Mouse (Mus musculus): ENCODE data around the gene Paip2b. TPM values are rescaled to one million over a fixed set of nuclear protein-coding genes. Genes with fewer than 3 reads are reported as not detected.
A peak's percentile ranks its signal among the peaks of the same experiment; 100 is the strongest.
"Not testable (repeated sequence)": the region's sequence is repeated elsewhere in the genome, so short reads cannot be mapped to it uniquely, and the experiment has no call there.

Gene Paip2b
- total and polyA plus RNA-seq, 2 experiments from 2014 or later = 28.6 to 75.0 TPM

GRCm38 (mm10) chr6:83796686-83797085 is 34.9 kb downstream of the Paip2b start:
- no peak overlapping the region for H3K4me3 ChIP-seq (ENCODE audit: low read depth, low read length)
- no peak overlapping the region for H3K27ac ChIP-seq (ENCODE audit: low read depth, low read length)
- DNase-seq (no peak), ATAC-seq (no peak)
- H3K4me1 ChIP-seq (ENCODE audit: insufficient read depth) = no peaks in the 10 kb centered on the region; the same call in 1 of the 2 replicates
- H3K9me3 ChIP-seq (ENCODE audit: low read length) = no peaks in the 10 kb centered on the region
- no peaks in the 10 kb centered on the region for H3K27me3 ChIP-seq (ENCODE audit: insufficient read depth, low read length)
- peaks cover 30% of the 10 kb centered on the region for H3K36me3 ChIP-seq (ENCODE audit: insufficient read depth)
- no peak overlapping the region for H3K4me2 ChIP-seq (ENCODE audit: low read depth)
- TF ChIP-seq CTCF (IDR thresholded peaks at IDR 0.05; ENCODE audit: low read depth) = 0 out of 2 replicates have a peak, but pooled peaks have one; percentile 6
- WGBS = 57% methylated on average over 3 of the region's 3 CpGs
- no peak overlapping the region for H3K9ac ChIP-seq

- ATAC-seq (peak; percentile 45), DNase-seq (peak; percentile 85)
- no peak for TF ChIP-seq CTCF (IDR thresholded peaks at IDR 0.05; ENCODE audit: low read depth)
- Histone ChIP-seq H3K27ac (ENCODE audit: low read depth, low read length) (peak overlapping the region; percentile 98), H3K36me3 (ENCODE audit: insufficient read depth) (peaks cover 18% of the 10 kb centered on the region), H3K27me3 (ENCODE audit: insufficient read depth, low read length) (no peaks in the 10 kb centered on the region), H3K4me1 (ENCODE audit: insufficient read depth) (no peaks in the 10 kb centered on the region; the same call in 1 of the 2 replicates), H3K9me3 (ENCODE audit: low read length) (no peaks in the 10 kb centered on the region), H3K4me3 (ENCODE audit: low read depth, low read length) (peak overlapping the region; percentile 78), H3K4me2 (ENCODE audit: low read depth) (peak overlapping the region; percentile 58), H3K9ac (peak overlapping the region; percentile 96)
- WGBS = 7% methylated on average over 13 of the region's 13 CpGs
Observed at GRCm38 (mm10) chr6:83795492-83795900, 36.0 kb downstream of the Paip2b start.

- Histone ChIP-seq H3K27me3 (ENCODE audit: insufficient read depth, low read length) (no peaks in the 10 kb centered on the region), H3K4me2 (ENCODE audit: low read depth) (peak within 1 kb of the TSS; percentile 58), H3K36me3 (ENCODE audit: insufficient read depth) (peaks cover 12% of the 10 kb centered on the region), H3K4me3 (ENCODE audit: low read depth, low read length) (peak within 1 kb of the TSS; percentile 78), H3K4me1 (ENCODE audit: insufficient read depth) (no peaks in the 10 kb centered on the region; the same call in 1 of the 2 replicates), H3K27ac (ENCODE audit: low read depth, low read length) (peak within 1 kb of the TSS; percentile 98), H3K9me3 (ENCODE audit: low read length) (no peaks in the 10 kb centered on the region), H3K9ac (peak within 1 kb of the TSS; percentile 96)
- peak; percentile 97 for DNase-seq
- peak; percentile 94 for ATAC-seq
- TF ChIP-seq CTCF (IDR thresholded peaks at IDR 0.05; ENCODE audit: low read depth) = no peak
- 3% methylated on average over 43 of the region's 43 CpGs for WGBS
Observed at GRCm38 (mm10) chr6:83794760-83795296, 36.7 kb downstream of the Paip2b start, which contains the start of gene Nagk. Nagk (plus strand) TSS chr6:83794982.

GRCm38 (mm10) chr6:83791251-83791890 is 40.2 kb downstream of the Paip2b start:
- Histone ChIP-seq H3K9me3 (ENCODE audit: low read length) (no peaks in the 10 kb centered on the region), H3K4me3 (ENCODE audit: low read depth, low read length) (no peak overlapping the region), H3K27me3 (ENCODE audit: insufficient read depth, low read length) (no peaks in the 10 kb centered on the region), H3K4me2 (ENCODE audit: low read depth) (no peak overlapping the region), H3K9ac (no peak overlapping the region), H3K4me1 (ENCODE audit: insufficient read depth) (no peaks in the 10 kb centered on the region; the same call in 1 of the 2 replicates), H3K36me3 (ENCODE audit: insufficient read depth) (no peaks in the 10 kb centered on the region), H3K27ac (ENCODE audit: low read depth, low read length) (no peak overlapping the region)
- ATAC-seq = no peak
- WGBS = 71% methylated on average over 4 of the region's 4 CpGs
- no peak for TF ChIP-seq CTCF (IDR thresholded peaks at IDR 0.05; ENCODE audit: low read depth)
- no peak for DNase-seq

- not testable (repeated sequence) for DNase-seq; H3K9ac ChIP-seq; H3K4me2 ChIP-seq (ENCODE audit: low read depth); H3K27me3 ChIP-seq (ENCODE audit: insufficient read depth, low read length); H3K4me3 ChIP-seq (ENCODE audit: low read depth, low read length); H3K4me1 ChIP-seq (ENCODE audit: insufficient read depth); H3K36me3 ChIP-seq (ENCODE audit: insufficient read depth); ATAC-seq; H3K9me3 ChIP-seq (ENCODE audit: low read length); H3K27ac ChIP-seq (ENCODE audit: low read depth, low read length)
- WGBS = 88% methylated on average over 5 of the region's 5 CpGs
Observed at GRCm38 (mm10) chr6:83790533-83790932, 41.0 kb downstream of the Paip2b start.

- Histone ChIP-seq H3K9me3 (ENCODE audit: low read length) (no peaks in the 10 kb centered on the region), H3K4me1 (ENCODE audit: insufficient read depth) (no peaks in the 10 kb centered on the region), H3K9ac (no peak overlapping the region), H3K4me3 (ENCODE audit: low read depth, low read length) (no peak overlapping the region), H3K4me2 (ENCODE audit: low read depth) (no peak overlapping the region), H3K36me3 (ENCODE audit: insufficient read depth) (no peaks in the 10 kb centered on the region), H3K27me3 (ENCODE audit: insufficient read depth, low read length) (no peaks in the 10 kb centered on the region), H3K27ac (ENCODE audit: low read depth, low read length) (no peak overlapping the region)
- WGBS = 41% methylated on average over 7 of the region's 7 CpGs
- ATAC-seq (no peak), DNase-seq (no peak)
- TF ChIP-seq CTCF (IDR thresholded peaks at IDR 0.05; ENCODE audit: low read depth) = no peak
Observed at GRCm38 (mm10) chr6:83788554-83788953, 43.0 kb downstream of the Paip2b start.

- H3K4me2 ChIP-seq (ENCODE audit: low read depth) = no peak overlapping the region
- H3K9ac ChIP-seq = no peak overlapping the region
- H3K4me3 ChIP-seq (ENCODE audit: low read depth, low read length) = no peak overlapping the region
- no peaks in the 10 kb centered on the region for H3K4me1 ChIP-seq (ENCODE audit: insufficient read depth)
- WGBS = 93% methylated on average over 3 of the region's 3 CpGs
- no peaks in the 10 kb centered on the region for H3K36me3 ChIP-seq (ENCODE audit: insufficient read depth)
- ATAC-seq (no peak), DNase-seq (no peak)
- no peak overlapping the region for H3K27ac ChIP-seq (ENCODE audit: low read depth, low read length)
- H3K27me3 ChIP-seq (ENCODE audit: insufficient read depth, low read length) = no peaks in the 10 kb centered on the region
- TF ChIP-seq CTCF (IDR thresholded peaks at IDR 0.05; ENCODE audit: low read depth) = no peak
- no peaks in the 10 kb centered on the region for H3K9me3 ChIP-seq (ENCODE audit: low read length)
Observed at GRCm38 (mm10) chr6:83786426-83786825, 45.1 kb downstream of the Paip2b start.

Data from forebrain, postnatal 0 days (tissue).